Mouse (Mus musculus) spleen, postnatal 0 days (tissue): Measurements from ENCODE around the gene 1700018G05Rik. TPM values are rescaled to one million over a fixed set of nuclear protein-coding genes. Genes with fewer than 3 reads are reported as not detected.

Source experiments
- polyA plus RNA-seq: library from polyadenylated mRNA; unstranded; fragments of >200 nt; fragmentation: Nextera tagmentation; extraction: Ambion mirVana; gene quantifications from 2 replicates; pipeline ENCODE4 v1.2.1, GENCODE M21; 2015

Gene 1700018G05Rik
- polyA plus RNA-seq, result not detected in 2 replicates

GRCm38 (mm10) chrX:102928072-102928471 is at the start of gene 1700018G05Rik:
1700018G05Rik (plus strand) TSS chrX:102928372.

GRCm38 (mm10) chrX:102908587-102908986 is 19.6 kb upstream of the 1700018G05Rik start, which contains the start of the genes Dmrtc1a and 1700011M02Rik:
Dmrtc1a (minus strand) TSS chrX:102908687.
1700011M02Rik (plus strand) TSS chrX:102908905.

Other genes with a start within 250 kb of the 1700018G05Rik start
- gene Gm3880, start 241.4 kb upstream of the 1700018G05Rik start, polyA plus RNA-seq, result not detected in 2 replicates
- not detected in 2 replicates for gene Gm9112, start 220.7 kb upstream of the 1700018G05Rik start, polyA plus RNA-seq
- not detected in 2 replicates for gene Dmrtc1b, start 220.5 kb upstream of the 1700018G05Rik start, polyA plus RNA-seq
- not detected in 2 replicates for gene Dmrtc1c1, start 125.4 kb upstream of the 1700018G05Rik start, polyA plus RNA-seq
- gene Dmrtc1c2, start 73.8 kb upstream of the 1700018G05Rik start, polyA plus RNA-seq, result not detected in 2 replicates
- gene 1700031F05Rik, start 60.4 kb upstream of the 1700018G05Rik start, polyA plus RNA-seq, result not detected in 2 replicates
- gene Dmrtc1a, start 19.7 kb upstream of the 1700018G05Rik start, polyA plus RNA-seq, result 0.13 and 0.33 TPM in 2 replicates
- not detected in 2 replicates for gene 1700011M02Rik, start 19.5 kb upstream of the 1700018G05Rik start, polyA plus RNA-seq